Mouse (Mus musculus) kidney, postnatal 0 days (tissue): ENCODE measurements around the gene Plk2. TPM values are rescaled to one million over a fixed set of nuclear protein-coding genes. Genes with fewer than 3 reads are reported as not detected.

Source experiments
- ATAC-seq: fragments of 200-750 bp; cut with Nextera tagmentation; replicated peaks from 2 replicates; pipeline ENCODE4 v1.8.0; 2017; ENCODE audit warnings: low read depth, moderate number of reproducible peaks, moderate TSS enrichment, moderate library complexity; ENCODE audit not compliant: low FRiP score
- DNase-seq: peaks from one replicate; pipeline ENCODE4 v3.0.0-alpha.2; 2016; ENCODE audit warnings: low spot score
- H3K27ac ChIP-seq: fragments of 300-500 bp; sonication (generic); 2 replicates; pipeline ENCODE4 v1.5.1; 2014; ENCODE audit warnings: mild to moderate bottlenecking
- H3K27me3 ChIP-seq: fragments of 300-500 bp; sonication (generic); 2 replicates; pipeline ENCODE4 v1.6.1; 2014; ENCODE audit warnings: low read length, mixed read lengths; ENCODE audit not compliant: insufficient read depth
- H3K36me3 ChIP-seq: fragments of 300-500 bp; sonication (generic); 2 replicates; pipeline ENCODE4 v1.6.1; 2014; ENCODE audit warnings: low read length, mixed read lengths; ENCODE audit not compliant: insufficient read depth
- H3K4me1 ChIP-seq: fragments of 300-500 bp; sonication (generic); replicated peaks from 2 replicates; pipeline ENCODE4 v1.6.1; 2014; ENCODE audit warnings: antibody characterized with exemption, low read length, mixed read lengths; ENCODE audit not compliant: insufficient read depth
- H3K4me2 ChIP-seq: fragments of 300-500 bp; sonication (generic); 2 replicates; pipeline ENCODE4 v1.6.1; 2014; ENCODE audit warnings: mild to moderate bottlenecking, low read length, moderate library complexity, mixed read lengths
- H3K4me3 ChIP-seq: fragments of 300-500 bp; sonication (generic); replicated peaks from 2 replicates; pipeline ENCODE4 v1.5.1; 2014; ENCODE audit warnings: low read depth, low read length
- H3K9ac ChIP-seq: fragments of 300-500 bp; sonication (generic); 2 replicates; pipeline ENCODE4 v1.6.1; 2014; ENCODE audit warnings: low read depth, low read length
- H3K9me3 ChIP-seq: fragments of 300-500 bp; sonication (generic); replicated peaks from 2 replicates; pipeline ENCODE4 v1.6.1; 2016; ENCODE audit warnings: low read length, inconsistent platforms, mixed read lengths
- CTCF ChIP-seq: IDR thresholded peaks from 2 replicates; pipeline ENCODE4 v1.5.1; 2016; ENCODE audit warnings: antibody characterized with exemption, low read depth, mild to moderate bottlenecking, moderate library complexity
- WGBS: fragments of 180-500 bp; shearing (Covaris S2); extraction: QIAGEN DNeasy Blood & Tissue Kit; methylation state at CpG from one replicate; pipeline ENCODE4 v1.1.7; 2014; 5-methylcytosine and 5-hydroxymethylcytosine counted together
- polyA plus RNA-seq: library from polyadenylated mRNA; unstranded; fragments of >200 nt; fragmentation: Nextera tagmentation; extraction: Ambion mirVana; gene quantifications from 2 replicates; pipeline ENCODE4 v1.2.1, GENCODE M21; 2015

The Plk2 gene
- polyA plus RNA-seq, 1 experiment from 2014 or later = 50.5 TPM

DNA sequence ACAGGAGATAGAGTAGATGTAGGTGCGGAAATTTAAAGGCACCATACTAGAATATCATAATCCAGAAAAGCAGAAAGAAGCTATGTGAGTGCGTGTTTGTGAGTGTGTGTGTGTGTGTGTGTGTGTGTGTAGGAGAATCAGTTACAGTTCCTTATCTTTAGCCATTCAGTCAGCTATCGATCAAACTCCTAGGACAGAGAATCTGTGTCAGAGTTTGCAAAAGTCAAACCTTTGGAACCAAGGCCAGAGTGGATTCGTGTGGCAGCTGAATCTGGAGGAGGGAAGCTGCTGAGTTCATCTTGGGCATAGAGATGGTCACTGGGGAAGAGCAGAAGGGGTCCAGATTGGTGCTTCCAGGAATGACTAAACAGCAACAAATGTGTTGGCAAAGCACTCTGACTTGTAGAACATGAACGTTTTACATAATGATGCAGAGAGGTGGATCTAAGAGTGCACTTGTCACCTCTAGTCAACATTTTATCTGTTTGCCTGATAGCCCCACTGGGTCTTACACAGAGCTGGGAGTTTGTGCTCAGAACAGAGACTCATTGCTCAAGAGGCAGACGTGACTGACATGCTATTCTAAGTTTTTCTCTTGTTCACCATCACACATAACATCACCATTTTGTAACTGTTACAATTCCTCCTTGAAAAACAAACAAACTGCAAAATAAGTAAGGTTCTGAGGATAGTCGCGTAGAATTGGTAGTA lies 30.8 kb downstream of the Plk2 start:
- no peaks in the 10 kb centered on the region for H3K27me3 ChIP-seq
- H3K4me3 ChIP-seq = no peak overlapping the region
- no peak overlapping the region for H3K9ac ChIP-seq
- H3K27ac ChIP-seq = no peak overlapping the region
- H3K4me1 ChIP-seq = no peaks in the 10 kb centered on the region
- ATAC-seq = no peak
- no peak for TF ChIP-seq CTCF
- no peaks in the 10 kb centered on the region for H3K9me3 ChIP-seq
- 86% methylated on average over 8 of the region's 8 CpGs for WGBS
- H3K36me3 ChIP-seq = no peaks in the 10 kb centered on the region
- no peak for DNase-seq
- H3K4me2 ChIP-seq = no peak overlapping the region

GRCm38 (mm10) chr13:110431388-110431787 lies 36.5 kb downstream of the Plk2 start:
- ATAC-seq (no peak), DNase-seq (no peak)
- Histone ChIP-seq H3K9ac (no peak overlapping the region), H3K4me2 (no peak overlapping the region), H3K27ac (no peak overlapping the region), H3K27me3 (no peaks in the 10 kb centered on the region), H3K4me3 (no peak overlapping the region), H3K4me1 (no peaks in the 10 kb centered on the region), H3K9me3 (no peaks in the 10 kb centered on the region), H3K36me3 (no peaks in the 10 kb centered on the region)
- TF ChIP-seq CTCF = no peak

DNA sequence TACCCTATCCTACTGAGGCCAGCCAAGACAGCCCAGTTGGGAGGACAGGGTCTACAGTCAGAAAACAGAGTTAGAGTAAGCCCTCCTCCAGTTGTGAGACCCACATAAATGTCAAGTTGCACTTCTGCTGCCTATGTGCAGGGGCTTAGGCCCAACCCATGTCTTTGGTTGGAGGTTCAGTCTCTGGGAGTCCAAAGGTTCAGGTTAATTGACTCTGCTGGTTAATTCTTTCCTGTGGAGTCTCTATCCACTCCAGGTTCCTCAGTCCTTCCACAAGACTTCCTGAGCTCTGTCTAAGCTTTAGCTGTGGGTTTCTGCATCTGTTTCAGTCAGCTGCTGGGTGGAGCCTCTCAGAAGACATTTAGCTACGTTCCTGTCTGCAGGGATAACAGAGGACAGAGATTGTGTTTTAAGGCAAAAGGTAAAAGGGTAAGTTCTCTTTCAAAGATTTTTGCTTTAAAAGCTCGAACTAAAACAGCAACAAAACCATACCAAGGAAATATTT lies 37.3 kb downstream of the Plk2 start:
- Histone ChIP-seq H3K9me3 (no peaks in the 10 kb centered on the region), H3K36me3 (no peaks in the 10 kb centered on the region), H3K27ac (no peak overlapping the region), H3K4me2 (no peak overlapping the region), H3K4me3 (no peak overlapping the region), H3K4me1 (no peaks in the 10 kb centered on the region), H3K9ac (no peak overlapping the region), H3K27me3 (no peaks in the 10 kb centered on the region)
- no peak for TF ChIP-seq CTCF
- DNase-seq (peak; percentile 66), ATAC-seq (no peak)
- WGBS = 30% methylated on average over 2 of the region's 2 CpGs

DNA sequence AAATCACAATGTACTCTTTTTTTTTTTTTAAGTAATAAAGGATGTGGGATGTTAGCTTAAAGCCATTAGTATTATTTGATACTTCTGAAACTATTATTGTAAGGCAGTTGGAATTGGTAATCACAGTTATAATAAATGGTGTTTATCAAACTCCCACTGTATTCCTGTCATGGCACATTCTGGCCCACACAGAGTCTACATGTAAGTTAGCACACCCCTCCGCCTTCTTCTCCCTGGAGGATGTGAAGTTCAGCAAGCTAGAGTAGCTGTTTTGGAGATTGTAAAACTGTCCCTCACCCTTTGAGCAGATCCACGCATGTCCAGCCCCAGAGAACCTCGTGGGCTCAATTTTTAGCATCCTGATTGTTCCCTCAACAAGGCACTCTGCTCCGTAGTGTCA lies 37.8 kb downstream of the Plk2 start:
- no peaks in the 10 kb centered on the region for H3K9me3 ChIP-seq
- no peak for ATAC-seq

DNA sequence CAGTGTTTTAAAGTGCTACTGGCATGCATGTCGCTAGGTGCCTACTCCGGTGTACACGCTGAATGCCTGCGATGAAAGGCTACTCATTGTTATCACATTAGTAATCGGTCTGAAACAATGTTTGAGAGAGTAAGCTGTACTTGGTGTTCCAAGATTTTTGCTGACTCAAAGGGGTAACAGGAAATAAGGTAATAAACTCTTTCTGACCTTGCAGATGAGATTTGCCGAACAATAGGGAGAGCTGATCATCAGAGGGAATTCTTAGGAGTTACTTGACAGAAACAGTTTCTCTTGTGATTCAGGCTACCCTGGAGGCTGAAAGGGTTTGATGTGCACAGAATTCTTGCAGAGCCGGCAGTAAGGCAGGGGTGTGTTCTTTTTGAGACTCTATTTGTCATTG lies 41.8 kb downstream of the Plk2 start:
- H3K9me3 ChIP-seq = no peaks in the 10 kb centered on the region
- H3K36me3 ChIP-seq = no peaks in the 10 kb centered on the region
- WGBS = 62% methylated on average over 7 of the region's 7 CpGs
- no peak for ATAC-seq
- TF ChIP-seq CTCF = no peak
- no peak overlapping the region for H3K27ac ChIP-seq
- peak; percentile 42 for DNase-seq
- no peaks in the 10 kb centered on the region for H3K4me1 ChIP-seq
- H3K9ac ChIP-seq = no peak overlapping the region
- H3K27me3 ChIP-seq = no peaks in the 10 kb centered on the region
- no peak overlapping the region for H3K4me3 ChIP-seq
- H3K4me2 ChIP-seq = no peak overlapping the region

More for the DNA sequence above, 37.8 kb downstream of the Plk2 start:
- 40% methylated on average over 4 of the region's 4 CpGs for WGBS
- Histone ChIP-seq H3K27me3 (no peaks in the 10 kb centered on the region), H3K4me1 (no peaks in the 10 kb centered on the region), H3K27ac (no peak overlapping the region), H3K36me3 (no peaks in the 10 kb centered on the region), H3K9ac (no peak overlapping the region), H3K4me3 (no peak overlapping the region), H3K4me2 (no peak overlapping the region)
- DNase-seq = peak; percentile 66
- no peak for TF ChIP-seq CTCF

GRCm38 (mm10) chr13:110438624-110439023 lies 43.8 kb downstream of the Plk2 start:
- no peaks in the 10 kb centered on the region for H3K9me3 ChIP-seq
- ATAC-seq (no peak), DNase-seq (no peak)
- no peaks in the 10 kb centered on the region for H3K36me3 ChIP-seq
- WGBS = 89% methylated on average over 9 of the region's 9 CpGs
- no peaks in the 10 kb centered on the region for H3K27me3 ChIP-seq
- no peak overlapping the region for H3K9ac ChIP-seq
- no peak overlapping the region for H3K4me2 ChIP-seq
- H3K4me3 ChIP-seq = no peak overlapping the region
- H3K27ac ChIP-seq = no peak overlapping the region
- no peaks in the 10 kb centered on the region for H3K4me1 ChIP-seq
- no peak for TF ChIP-seq CTCF
